Mouse (Mus musculus) cerebellum, adult 9-11 months (tissue): Measurements from ENCODE around the gene Matk.

Experiments used
- DNase-seq: peaks from one replicate; pipeline ENCODE4 v3.0.0; 2022

Matk gene

GRCm38 (mm10) chr10:81244146-81244545, 8.6 kb upstream of the Matk start:
- DNase-seq: peak; percentile 35

GRCm38 (mm10) chr10:81244595-81244994, 8.1 kb upstream of the Matk start:
- peak; percentile 82 for DNase-seq

GRCm38 (mm10) chr10:81245166-81245565, 7.6 kb upstream of the Matk start:
- DNase-seq: no peak

- DNase-seq: no peak
Measured at GRCm38 (mm10) chr10:81247804-81248203, 4.9 kb upstream of the Matk start.

- no peak for DNase-seq
Measured at GRCm38 (mm10) chr10:81249442-81249841, 3.3 kb upstream of the Matk start.

- DNase-seq: no peak
Measured at GRCm38 (mm10) chr10:81254886-81255285, 2.2 kb downstream of the Matk start.

GRCm38 (mm10) chr10:81257158-81258039, 4.7 kb downstream of the Matk start:
- DNase-seq: no peak

- peak; percentile 59 for DNase-seq
Measured at GRCm38 (mm10) chr10:81259225-81259884, 6.6 kb downstream of the Matk start.

- DNase-seq: no peak
Measured at GRCm38 (mm10) chr10:81261025-81261424, 8.3 kb downstream of the Matk start.

GRCm38 (mm10) chr10:81265540-81265939, 12.8 kb downstream of the Matk start:
- DNase-seq: peak; percentile 74

GRCm38 (mm10) chr10:81266211-81267105, 13.7 kb downstream of the Matk start, which contains the start of the genes Mrpl54 and Apba3:
Gene Mrpl54, minus strand, starts transcription at chr10:81266934.
Gene Apba3, plus strand, starts transcription at chr10:81266960.
- peak; percentile 97 for DNase-seq

GRCm38 (mm10) chr10:81268056-81268455, 15.3 kb downstream of the Matk start:
- DNase-seq: peak; percentile 89

- peak; percentile 72 for DNase-seq
Measured at GRCm38 (mm10) chr10:81268643-81269412, 16.1 kb downstream of the Matk start.

GRCm38 (mm10) chr10:81272356-81272755, 19.6 kb downstream of the Matk start:
- DNase-seq: no peak

- no peak for DNase-seq
Measured at GRCm38 (mm10) chr10:81273842-81274241, 21.1 kb downstream of the Matk start.

GRCm38 (mm10) chr10:81277676-81278075, 24.9 kb downstream of the Matk start:
- no peak for DNase-seq

- DNase-seq: no peak
Measured at GRCm38 (mm10) chr10:81279496-81279895, 26.8 kb downstream of the Matk start.

- DNase-seq: no peak
Measured at GRCm38 (mm10) chr10:81284189-81284588, 31.5 kb downstream of the Matk start.

GRCm38 (mm10) chr10:81284719-81285118, 32.0 kb downstream of the Matk start:
- DNase-seq: peak; percentile 66

GRCm38 (mm10) chr10:81285694-81286450, 33.1 kb downstream of the Matk start:
- peak; percentile 80 for DNase-seq

- peak; percentile 58 for DNase-seq
Measured at GRCm38 (mm10) chr10:81286586-81286985, 33.9 kb downstream of the Matk start.
